ENCODE assay signal across 8 mouse cellular contexts in genomic region chr2:30205629-30206357, GRCm38 (mm10). TPM values are rescaled to one million over a fixed set of nuclear protein-coding genes. Genes with fewer than 3 reads are reported as not detected.
DNase-seq lines count a peak whose midpoint lies in the region; ATAC-seq and TF ChIP-seq lines count a peak whose summit lies in the region.

Gene Kyat1 (minus strand): TSS chr2:30205847.

- H3K9ac ChIP-seq in embryonic facial prominence, embryonic 13.5 days, result peak within 1 kb of the TSS; percentile 71
- H3K9ac ChIP-seq in limb, embryonic 12.5 days (replicated peaks), result peak within 1 kb of the TSS; percentile 51
- peak within 1 kb of the TSS; percentile 54 for H3K9ac ChIP-seq in midbrain, embryonic 15.5 days

- H3K4me3 ChIP-seq in embryonic facial prominence, embryonic 13.5 days, result peak within 1 kb of the TSS; percentile 63
- peak within 1 kb of the TSS; percentile 69 for H3K4me3 ChIP-seq in kidney, adult 2 months (ENCODE audit: insufficient read depth, low read depth, low read length)
- H3K4me3 ChIP-seq in limb, embryonic 12.5 days (replicated peaks), result peak within 1 kb of the TSS; percentile 68
- peak within 1 kb of the TSS; percentile 68 for H3K4me3 ChIP-seq in midbrain, embryonic 15.5 days
- H3K4me3 ChIP-seq in spleen, adult 2 months (ENCODE audit: extremely low read depth, insufficient read depth, insufficient read length), result peak within 1 kb of the TSS; percentile 95

- H3K27ac ChIP-seq in embryonic facial prominence, embryonic 13.5 days, result peak within 1 kb of the TSS; percentile 78
- peak within 1 kb of the TSS; percentile 77 for H3K27ac ChIP-seq in kidney, adult 2 months (ENCODE audit: insufficient read depth, low read depth, low read length)
- peak within 1 kb of the TSS; percentile 31; the same call in 1 of the 2 replicates for H3K27ac ChIP-seq in limb, embryonic 12.5 days
- peak within 1 kb of the TSS; percentile 77 for H3K27ac ChIP-seq in midbrain, embryonic 15.5 days
- peak within 1 kb of the TSS; percentile 81 for H3K27ac ChIP-seq in spleen, adult 2 months (ENCODE audit: insufficient read depth, low read length)

- TF ChIP-seq POLR2A in kidney, adult 2 months (IDR thresholded peaks at IDR 0.05; ENCODE audit: low read depth, low read length), result peak; percentile 33
- peak; percentile 31 for TF ChIP-seq POLR2A in spleen, adult 2 months (IDR thresholded peaks at IDR 0.05; ENCODE audit: low read depth, low read length)

- no peaks in the 10 kb centered on the region for H3K36me3 ChIP-seq in embryonic facial prominence, embryonic 13.5 days
- H3K36me3 ChIP-seq in kidney, adult 2 months (ENCODE audit: control insufficient read depth, insufficient read depth, low read length), result no peaks in the 10 kb centered on the region
- H3K36me3 ChIP-seq in limb, embryonic 12.5 days, result no peaks in the 10 kb centered on the region
- H3K36me3 ChIP-seq in midbrain, embryonic 15.5 days (replicated peaks), result no peaks in the 10 kb centered on the region
- no peaks in the 10 kb centered on the region for H3K36me3 ChIP-seq in spleen, adult 2 months (ENCODE audit: control insufficient read depth, insufficient read depth, low read length)

- H3K9me3 ChIP-seq in embryonic facial prominence, embryonic 13.5 days, result no peaks in the 10 kb centered on the region
- no peaks in the 10 kb centered on the region for H3K9me3 ChIP-seq in limb, embryonic 12.5 days
- no peaks in the 10 kb centered on the region for H3K9me3 ChIP-seq in midbrain, embryonic 15.5 days

- peaks cover 14% of the 10 kb centered on the region for H3K4me1 ChIP-seq in embryonic facial prominence, embryonic 13.5 days
- peaks cover 11% of the 10 kb centered on the region for H3K4me1 ChIP-seq in kidney, adult 2 months (ENCODE audit: control insufficient read depth, insufficient read depth, low read length)
- H3K4me1 ChIP-seq in limb, embryonic 12.5 days (replicated peaks), result peaks cover 17% of the 10 kb centered on the region
- H3K4me1 ChIP-seq in midbrain, embryonic 15.5 days, result peaks cover 17% of the 10 kb centered on the region
- H3K4me1 ChIP-seq in spleen, adult 2 months (ENCODE audit: control insufficient read depth, insufficient read depth, insufficient read length), result peaks cover 8% of the 10 kb centered on the region; the same call in 1 of the 2 replicates

- DNase-seq in 3134 (ENCODE audit: extremely low read depth, insufficient read length, low spot score), result peak; percentile 89
- DNase-seq in adrenal gland, postnatal 36 days, result peak; percentile 95 to 96
- peak; percentile 97 to 98 for DNase-seq in heart, adult 18-20 months
- DNase-seq in kidney, adult 2 months, result peak; percentile 97
- peak; percentile 92 to 93 for DNase-seq in spleen, adult 2 months (ENCODE audit: low read depth in 1 of 2, low spot score in 2 of 2)

- peak within 1 kb of the TSS; percentile 89 for H3K4me2 ChIP-seq in embryonic facial prominence, embryonic 13.5 days
- H3K4me2 ChIP-seq in limb, embryonic 12.5 days, result peak within 1 kb of the TSS; percentile 72
- peak within 1 kb of the TSS; percentile 83 for H3K4me2 ChIP-seq in midbrain, embryonic 15.5 days

- no peaks in the 10 kb centered on the region for H3K27me3 ChIP-seq in embryonic facial prominence, embryonic 13.5 days
- no peaks in the 10 kb centered on the region for H3K27me3 ChIP-seq in kidney, adult 2 months (replicated peaks; ENCODE audit: control insufficient read depth, insufficient read depth, low read length)
- no peaks in the 10 kb centered on the region for H3K27me3 ChIP-seq in limb, embryonic 12.5 days
- H3K27me3 ChIP-seq in midbrain, embryonic 15.5 days (replicated peaks), result no peaks in the 10 kb centered on the region
- no peaks in the 10 kb centered on the region for H3K27me3 ChIP-seq in spleen, adult 2 months (ENCODE audit: control insufficient read depth, insufficient read depth, low read length)

- no peak for TF ChIP-seq CTCF in kidney, adult 2 months (conservative IDR thresholded peaks at IDR 0.05; ENCODE audit: insufficient read depth, insufficient read length, low read depth, low read length)
- no peak for TF ChIP-seq CTCF in spleen, adult 2 months (IDR thresholded peaks at IDR 0.05; ENCODE audit: extremely low read depth, insufficient read depth, insufficient read length, insufficient replicate concordance)

- ATAC-seq in embryonic facial prominence, embryonic 13.5 days (ENCODE audit: insufficient number of reproducible peaks, insufficient read depth, low FRiP score, low TSS enrichment, low read depth), result peak; percentile 88
- ATAC-seq in limb, embryonic 12.5 days (ENCODE audit: insufficient number of reproducible peaks, insufficient read depth, low FRiP score, low TSS enrichment, low read depth), result peak; percentile 89
- peak; percentile 98 for ATAC-seq in midbrain, embryonic 15.5 days (replicated peaks)

- under 1% methylated on average over 44 of the region's 44 CpGs for WGBS in embryonic facial prominence, embryonic 13.5 days
- WGBS in kidney, adult 2 months, result under 1% methylated on average over 44 of the region's 44 CpGs
- WGBS in limb, embryonic 12.5 days, result under 1% methylated on average over 44 of the region's 44 CpGs
- under 1% methylated on average over 44 of the region's 44 CpGs for WGBS in midbrain, embryonic 15.5 days
- under 1% methylated on average over 44 of the region's 44 CpGs for WGBS in spleen, adult 2 months

RNA-seq across cellular contexts. Expression of gene Kyat1, which starts in this region (rescaled TPM):
- total RNA-seq in adrenal gland, postnatal 36 days (2021), result 10 to 100 TPM; 20.7 to 28.2 TPM
- polyA plus RNA-seq in embryonic facial prominence, embryonic 13.5 days (2015; fragmentation: Nextera tagmentation; extraction: Ambion mirVana), result 9.4 and 10.0 TPM in 2 replicates
- total RNA-seq in heart, adult 18-20 months (2021), result 10 to 100 TPM; 36.0 to 36.5 TPM
- 71.6 and 88.3 TPM in 2 replicates for polyA plus RNA-seq in kidney, adult 2 months (2012; rRNA removed)
- 8.2 and 8.7 TPM in 2 replicates for polyA plus RNA-seq in limb, embryonic 12.5 days (2016; fragmentation: Nextera tagmentation; extraction: Ambion mirVana)
- 15.0 and 16.8 TPM in 2 replicates for polyA plus RNA-seq in midbrain, embryonic 15.5 days (2015; fragmentation: Nextera tagmentation; extraction: Ambion mirVana)
- 9.7 and 11.5 TPM in 2 replicates for polyA plus RNA-seq in spleen, adult 2 months (2012; rRNA removed)

Comparison
In these comparisons a context has a peak if more than half of its experiments do, and no peak if none do; other contexts are left out.
1. Peak in every context shown above with its lines: DNase-seq, ATAC-seq, H3K4me3 ChIP-seq and H3K27ac ChIP-seq.
2. H3K27ac ChIP-seq: peak in every context shown above with its lines; median percentile 81 in spleen, adult 2 months; 78 in embryonic facial prominence, embryonic 13.5 days; 77 in kidney, adult 2 months; 77 in midbrain, embryonic 15.5 days; 31 in limb, embryonic 12.5 days.